Mouse (Mus musculus): ENCODE results near the gene Coq8b. TPM values are rescaled to one million over a fixed set of nuclear protein-coding genes. Genes with fewer than 3 reads are reported as not detected.

Gene Coq8b
- polyA plus RNA-seq, 1 experiment from 2014 or later: 18.7 TPM

- peak overlapping the region; percentile 39 for H3K4me3 ChIP-seq
- peaks cover 23% of the 10 kb centered on the region for H3K36me3 ChIP-seq (replicated peaks)
- peak; percentile 70 for DNase-seq (ENCODE audit: low spot score)
- H3K27me3 ChIP-seq (replicated peaks; ENCODE audit: low read depth, poor library complexity, severe bottlenecking): peaks cover 24% of the 10 kb centered on the region
- H3K9me3 ChIP-seq: no peaks in the 10 kb centered on the region
- WGBS: under 1% methylated on average over 28 of the region's 28 CpGs
- peaks cover 17% of the 10 kb centered on the region for H3K4me1 ChIP-seq
- peak overlapping the region; percentile 75 for H3K27ac ChIP-seq (replicated peaks)
Measured at GRCm38 (mm10) chr7:27284865-27285697, 52.3 kb downstream of the Coq8b start.

GRCm38 (mm10) chr7:27285698-27286066, 52.9 kb downstream of the Coq8b start:
- Histone ChIP-seq H3K36me3 (replicated peaks) (peaks cover 18% of the 10 kb centered on the region), H3K27ac (replicated peaks) (peak overlapping the region; percentile 75), H3K4me3 (peak overlapping the region; percentile 39), H3K27me3 (replicated peaks; ENCODE audit: low read depth, poor library complexity, severe bottlenecking) (peaks cover 24% of the 10 kb centered on the region), H3K9me3 (no peaks in the 10 kb centered on the region), H3K4me1 (peaks cover 17% of the 10 kb centered on the region)
- DNase-seq (ENCODE audit: low spot score): peak; percentile 83
- 6% methylated on average over 8 of the region's 8 CpGs for WGBS

DNA sequence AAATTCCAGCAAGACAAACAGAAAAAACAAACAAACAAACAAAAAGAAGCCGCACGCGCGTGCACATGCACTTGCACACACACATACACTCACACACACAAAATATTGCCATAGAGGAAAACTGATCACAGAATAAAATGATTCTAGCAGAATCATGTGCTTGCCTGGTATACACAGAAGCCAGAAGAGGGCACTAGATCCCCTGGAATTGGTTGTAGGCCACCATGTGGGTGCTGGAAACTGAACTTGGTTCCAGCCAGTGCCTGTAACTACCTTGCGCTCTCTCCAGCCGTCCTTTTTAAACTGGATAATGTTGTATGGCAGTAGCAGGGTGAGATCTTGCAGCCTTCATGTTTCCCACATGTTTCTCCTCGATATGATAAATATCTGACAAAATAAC, 55.9 kb downstream of the Coq8b start:
- no peaks in the 10 kb centered on the region for H3K9me3 ChIP-seq
- WGBS: 88% methylated on average over 7 of the region's 7 CpGs
- H3K4me1 ChIP-seq: peaks cover 23% of the 10 kb centered on the region
- H3K27ac ChIP-seq (replicated peaks): no peak overlapping the region
- H3K36me3 ChIP-seq (replicated peaks): no peaks in the 10 kb centered on the region
- no peak for DNase-seq (ENCODE audit: low spot score)
- H3K27me3 ChIP-seq (replicated peaks; ENCODE audit: low read depth, poor library complexity, severe bottlenecking): peaks cover 24% of the 10 kb centered on the region
- H3K4me3 ChIP-seq: no peak overlapping the region

DNA sequence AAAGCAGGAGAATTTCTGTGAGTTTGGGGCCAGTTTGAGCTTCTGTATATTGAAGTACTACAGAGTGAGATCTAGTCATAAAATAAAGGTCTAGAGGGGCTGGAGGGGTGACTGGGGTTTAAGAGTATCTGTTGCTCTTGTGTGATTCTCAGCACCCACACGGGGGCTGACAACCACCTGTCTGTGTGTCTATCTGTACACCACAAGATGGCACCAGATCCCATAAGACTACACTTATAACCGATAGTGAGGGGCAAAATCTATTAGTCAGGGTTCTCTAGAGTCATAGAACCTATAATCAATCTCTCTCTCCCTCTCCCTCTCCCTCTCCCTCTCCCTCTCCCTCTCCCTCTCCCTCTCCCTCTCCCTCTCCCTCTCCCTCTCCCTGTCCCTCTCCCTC, 57.7 kb downstream of the Coq8b start:
- Histone ChIP-seq H3K27me3 (replicated peaks; ENCODE audit: low read depth, poor library complexity, severe bottlenecking) (peaks cover 6% of the 10 kb centered on the region; the same call in 1 of the 2 replicates), H3K4me1 (peaks cover 11% of the 10 kb centered on the region), H3K36me3 (replicated peaks) (no peaks in the 10 kb centered on the region), H3K4me3 (no peak overlapping the region), H3K9me3 (no peaks in the 10 kb centered on the region), H3K27ac (replicated peaks) (no peak overlapping the region)
- 66% methylated on average over 2 of the region's 2 CpGs for WGBS
- DNase-seq (ENCODE audit: low spot score): no peak

GRCm38 (mm10) chr7:27291795-27292466, 59.1 kb downstream of the Coq8b start:
- peaks cover under 1% of the 10 kb centered on the region; the same call in 1 of the 2 replicates for H3K27me3 ChIP-seq (replicated peaks; ENCODE audit: low read depth, poor library complexity, severe bottlenecking)
- H3K4me1 ChIP-seq: peaks cover 9% of the 10 kb centered on the region
- 0 out of 2 replicates have a peak overlapping the region, but pooled peaks have one; percentile 19 for H3K27ac ChIP-seq (replicated peaks)
- H3K9me3 ChIP-seq: no peaks in the 10 kb centered on the region
- H3K36me3 ChIP-seq (replicated peaks): no peaks in the 10 kb centered on the region
- no peak overlapping the region for H3K4me3 ChIP-seq
- 64% methylated on average over 12 of the region's 12 CpGs for WGBS
- no peak for DNase-seq (ENCODE audit: low spot score)

DNA sequence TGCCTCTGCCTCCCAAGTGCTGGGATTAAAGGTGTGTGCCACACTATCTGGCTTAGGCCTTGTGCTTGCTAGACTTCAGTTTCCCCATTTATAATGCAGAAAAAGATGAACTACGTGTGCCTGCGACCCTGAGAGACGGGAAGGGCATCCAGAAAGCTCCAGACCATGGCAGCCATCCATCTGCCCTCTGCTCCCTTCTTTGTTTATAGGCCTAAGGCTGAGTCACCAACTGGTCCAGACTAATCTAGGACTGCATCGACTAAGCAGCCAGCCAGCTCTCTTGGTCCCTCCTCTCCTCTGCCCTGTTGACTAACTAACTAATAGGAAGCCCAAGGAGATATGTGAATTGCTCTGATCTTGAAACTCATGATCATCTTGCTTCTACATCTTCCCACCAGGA, 63.1 kb downstream of the Coq8b start:
- Histone ChIP-seq H3K9me3 (no peaks in the 10 kb centered on the region), H3K36me3 (replicated peaks) (no peaks in the 10 kb centered on the region), H3K4me3 (no peak overlapping the region), H3K4me1 (peaks cover 9% of the 10 kb centered on the region), H3K27me3 (replicated peaks; ENCODE audit: low read depth, poor library complexity, severe bottlenecking) (no peaks in the 10 kb centered on the region), H3K27ac (replicated peaks) (no peak overlapping the region)
- WGBS: 83% methylated on average over 4 of the region's 4 CpGs
- DNase-seq (ENCODE audit: low spot score): no peak

- H3K9me3 ChIP-seq: no peaks in the 10 kb centered on the region
- peaks cover 5% of the 10 kb centered on the region for H3K4me1 ChIP-seq
- H3K4me3 ChIP-seq: no peak overlapping the region
- H3K36me3 ChIP-seq (replicated peaks): no peaks in the 10 kb centered on the region
- no peaks in the 10 kb centered on the region for H3K27me3 ChIP-seq (replicated peaks; ENCODE audit: low read depth, poor library complexity, severe bottlenecking)
- H3K27ac ChIP-seq (replicated peaks): no peak overlapping the region
- WGBS: 88% methylated on average over 4 of the region's 4 CpGs
- DNase-seq (ENCODE audit: low spot score): no peak
Measured at GRCm38 (mm10) chr7:27296518-27296917, 63.7 kb downstream of the Coq8b start.

DNA sequence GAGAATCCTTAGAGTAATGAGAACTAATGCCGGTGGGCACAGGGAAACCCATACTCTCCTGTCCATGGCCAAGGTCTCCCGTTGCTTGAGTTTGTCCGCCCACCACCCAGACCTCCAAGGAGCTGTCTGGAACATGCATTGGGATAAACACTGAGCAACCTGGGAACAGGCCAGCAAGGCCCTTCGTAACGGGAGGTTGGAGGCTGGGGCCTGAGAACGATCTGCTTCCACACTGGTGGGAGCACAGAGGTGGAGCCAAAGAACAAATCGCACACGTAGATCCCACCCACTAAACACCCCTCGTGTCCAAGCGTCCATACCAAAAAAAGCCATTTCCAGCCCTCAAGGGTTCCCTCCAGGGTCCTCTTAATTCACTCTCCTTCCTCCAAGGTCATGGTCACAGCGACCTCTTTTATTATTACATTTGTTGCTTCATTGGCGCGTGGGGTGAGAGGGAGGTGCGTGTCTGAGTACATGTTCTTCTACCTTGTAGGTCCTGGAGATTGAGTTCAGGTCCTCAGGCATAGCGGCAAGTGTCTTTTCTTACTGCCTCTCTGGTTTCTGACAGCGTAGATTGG, 65.3 kb downstream of the Coq8b start:
- Histone ChIP-seq H3K27me3 (replicated peaks; ENCODE audit: low read depth, poor library complexity, severe bottlenecking) (peaks cover 3% of the 10 kb centered on the region; the same call in 1 of the 2 replicates), H3K36me3 (replicated peaks) (no peaks in the 10 kb centered on the region), H3K9me3 (no peaks in the 10 kb centered on the region), H3K4me1 (no peaks in the 10 kb centered on the region), H3K27ac (replicated peaks) (no peak overlapping the region), H3K4me3 (no peak overlapping the region)
- 87% methylated on average over 16 of the region's 16 CpGs for WGBS
- DNase-seq (ENCODE audit: low spot score): no peak

DNA sequence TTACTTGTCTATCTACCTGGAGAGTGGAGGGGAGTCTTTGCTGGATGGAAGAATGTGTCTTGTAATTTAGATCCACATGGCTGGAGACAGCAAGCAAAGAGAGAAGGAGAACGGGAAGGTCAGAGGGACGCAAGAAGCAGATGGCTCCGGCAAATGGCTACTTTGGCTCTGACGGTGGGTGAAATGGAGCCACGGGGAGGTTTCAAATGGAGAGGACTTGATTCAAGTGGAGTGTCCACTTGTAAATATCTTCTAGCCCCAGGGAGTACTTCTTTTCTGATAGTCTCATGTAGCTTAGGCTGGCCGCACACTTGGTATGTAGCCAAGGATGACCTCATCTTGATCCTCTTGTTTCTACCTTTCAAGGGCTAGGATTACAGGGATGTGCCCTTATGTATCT, 66.0 kb downstream of the Coq8b start:
- Histone ChIP-seq H3K27me3 (replicated peaks; ENCODE audit: low read depth, poor library complexity, severe bottlenecking) (peaks cover 10% of the 10 kb centered on the region), H3K4me1 (no peaks in the 10 kb centered on the region), H3K36me3 (replicated peaks) (no peaks in the 10 kb centered on the region), H3K27ac (replicated peaks) (no peak overlapping the region), H3K9me3 (no peaks in the 10 kb centered on the region), H3K4me3 (no peak overlapping the region)
- no peak for DNase-seq (ENCODE audit: low spot score)
- 92% methylated on average over 6 of the region's 6 CpGs for WGBS

GRCm38 (mm10) chr7:27300351-27300750, 67.5 kb downstream of the Coq8b start:
- Histone ChIP-seq H3K9me3 (no peaks in the 10 kb centered on the region), H3K36me3 (replicated peaks) (no peaks in the 10 kb centered on the region), H3K27ac (replicated peaks) (no peak overlapping the region), H3K4me3 (no peak overlapping the region), H3K27me3 (replicated peaks; ENCODE audit: low read depth, poor library complexity, severe bottlenecking) (peaks cover 23% of the 10 kb centered on the region), H3K4me1 (no peaks in the 10 kb centered on the region)
- WGBS: 87% methylated on average over 4 of the region's 4 CpGs
- no peak for DNase-seq (ENCODE audit: low spot score)

GRCm38 (mm10) chr7:27300801-27301200, 68.0 kb downstream of the Coq8b start:
- no peaks in the 10 kb centered on the region for H3K9me3 ChIP-seq
- no peak for DNase-seq (ENCODE audit: low spot score)
- H3K36me3 ChIP-seq (replicated peaks): no peaks in the 10 kb centered on the region
- H3K27ac ChIP-seq (replicated peaks): no peak overlapping the region
- H3K4me1 ChIP-seq: no peaks in the 10 kb centered on the region
- H3K27me3 ChIP-seq (replicated peaks; ENCODE audit: low read depth, poor library complexity, severe bottlenecking): peaks cover 25% of the 10 kb centered on the region
- 87% methylated on average over 5 of the region's 5 CpGs for WGBS
- H3K4me3 ChIP-seq: no peak overlapping the region

- WGBS: 13% methylated on average over 11 of the region's 11 CpGs
- Histone ChIP-seq H3K4me1 (peaks cover 5% of the 10 kb centered on the region; the same call in 1 of the 2 replicates), H3K36me3 (replicated peaks) (no peaks in the 10 kb centered on the region), H3K9me3 (no peaks in the 10 kb centered on the region), H3K27ac (replicated peaks) (no peak overlapping the region), H3K4me3 (no peak overlapping the region), H3K27me3 (replicated peaks; ENCODE audit: low read depth, poor library complexity, severe bottlenecking) (peaks cover 25% of the 10 kb centered on the region)
- peak; percentile 76 for DNase-seq (ENCODE audit: low spot score)
Measured at GRCm38 (mm10) chr7:27302172-27302571, 69.3 kb downstream of the Coq8b start.
